Mouse (Mus musculus): Measurements from ENCODE around the gene Cdc20. TPM values are rescaled to one million over a fixed set of nuclear protein-coding genes. Genes with fewer than 3 reads are reported as not detected.

Cdc20 gene
- 1 to 10 TPM; 3.4 to 3.9 TPM for total RNA-seq (2023)

DNA sequence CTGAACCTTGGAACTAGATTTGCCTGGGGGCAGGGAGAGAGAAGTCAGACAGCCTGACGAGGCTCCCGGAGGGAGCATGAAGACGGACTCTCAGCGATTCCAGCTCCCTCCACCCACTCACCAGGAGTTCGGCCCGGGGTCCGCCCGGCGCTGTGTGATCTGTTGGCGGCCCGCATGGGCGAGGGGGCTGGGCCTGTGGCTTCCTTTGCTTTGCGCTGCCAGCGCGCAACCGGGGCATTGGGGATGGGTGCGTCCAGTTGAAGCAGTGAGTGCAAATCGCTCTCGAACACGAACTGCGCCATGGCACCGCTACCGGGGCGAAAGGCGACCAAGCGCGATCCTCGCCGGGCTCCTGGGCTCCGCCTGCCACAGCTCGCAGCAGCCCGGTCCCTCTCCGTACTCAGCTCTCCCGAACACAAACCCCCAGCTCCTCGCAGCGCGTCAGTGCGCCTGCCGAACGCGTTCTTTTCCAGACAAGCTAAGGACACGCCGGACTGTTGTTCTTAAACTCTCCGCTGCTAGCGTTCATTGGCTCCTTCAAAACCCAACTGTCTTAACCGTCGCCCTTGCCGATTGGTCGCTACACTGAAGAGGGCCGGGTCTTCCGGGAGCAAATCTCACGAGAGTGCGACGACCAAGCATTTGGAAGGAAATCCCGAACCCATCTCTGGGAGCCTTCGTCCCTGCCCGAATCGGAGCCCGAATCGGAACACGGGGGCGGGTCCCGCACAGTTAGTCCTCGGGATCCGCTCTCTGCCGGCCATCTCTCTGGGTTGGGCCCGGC lies at the start of gene Cdc20:
TSS of gene Cdc20 (minus strand) at position 533 of the 784 bp plus-strand sequence.

DNA sequence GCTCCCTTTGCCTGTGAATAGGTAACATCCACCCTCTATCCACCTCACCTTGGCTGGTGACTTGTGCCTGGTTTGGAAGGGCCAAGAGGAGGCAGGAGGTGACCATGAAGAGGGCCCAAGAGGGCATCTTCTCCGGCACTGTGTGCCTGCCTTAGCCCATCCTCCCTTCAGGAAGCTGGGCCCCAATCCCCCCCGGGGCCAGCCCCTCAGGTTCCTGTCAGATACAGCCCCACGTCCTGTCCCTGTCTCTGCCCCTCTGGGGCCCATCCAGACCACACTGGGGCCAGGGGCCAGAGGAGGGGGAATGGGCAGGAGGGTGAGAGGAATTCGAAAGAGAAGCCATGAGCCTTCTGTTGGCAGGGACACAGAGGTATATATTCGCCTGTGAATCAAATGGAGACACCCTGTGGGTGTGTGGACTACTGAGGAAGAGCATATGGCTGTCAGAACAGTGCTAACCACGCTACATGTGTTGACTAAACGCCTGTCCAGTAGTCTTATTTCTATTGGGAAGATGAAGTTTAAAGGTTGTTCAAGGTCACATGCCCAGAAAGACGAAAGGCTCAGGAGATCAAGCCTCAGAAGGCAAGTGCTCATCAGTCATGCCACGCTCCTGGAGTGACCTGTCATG lies 20.3 kb upstream of the Cdc20 start, which contains the start of gene Mpl:
TSS of gene Mpl (minus strand) at position 169 of the 631 bp plus-strand sequence.

DNA sequence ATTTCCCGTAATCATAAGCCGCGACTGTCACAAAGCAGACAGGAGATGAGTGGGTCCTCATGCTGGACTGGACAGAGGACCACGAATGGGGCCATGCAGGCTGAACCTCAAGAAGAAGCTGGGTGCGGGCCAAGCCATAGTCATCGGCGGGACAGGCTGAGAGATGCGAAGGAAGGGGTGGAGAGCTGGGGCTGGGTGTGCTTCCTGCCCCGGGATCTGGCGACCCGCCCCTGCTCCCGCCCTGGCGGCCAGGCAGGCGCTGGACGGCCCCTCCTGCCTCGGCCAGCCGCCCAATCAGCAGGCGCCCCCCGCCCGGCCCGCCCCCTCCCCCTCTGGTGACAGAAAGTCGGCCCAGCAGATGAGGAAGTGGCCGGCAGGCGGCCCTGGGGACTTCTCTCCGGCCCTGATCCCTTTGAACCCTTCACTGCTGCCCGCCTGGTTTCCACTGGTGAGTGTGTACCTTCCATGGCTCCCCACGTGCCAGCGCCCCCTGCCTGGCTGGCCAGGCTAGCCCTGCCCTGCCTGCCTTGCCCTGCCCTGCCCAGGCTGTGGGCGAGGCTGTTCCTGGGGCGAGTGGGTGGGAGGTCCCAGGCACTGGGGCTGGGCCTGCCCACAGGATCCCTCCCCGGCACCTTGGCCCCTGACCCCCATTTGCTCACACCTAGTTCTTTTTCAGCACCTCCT lies 9.2 kb downstream of the Cdc20 start, which contains the start of gene Elovl1:
TSS of gene Elovl1 (plus strand) at position 326 of the 684 bp plus-strand sequence.

DNA sequence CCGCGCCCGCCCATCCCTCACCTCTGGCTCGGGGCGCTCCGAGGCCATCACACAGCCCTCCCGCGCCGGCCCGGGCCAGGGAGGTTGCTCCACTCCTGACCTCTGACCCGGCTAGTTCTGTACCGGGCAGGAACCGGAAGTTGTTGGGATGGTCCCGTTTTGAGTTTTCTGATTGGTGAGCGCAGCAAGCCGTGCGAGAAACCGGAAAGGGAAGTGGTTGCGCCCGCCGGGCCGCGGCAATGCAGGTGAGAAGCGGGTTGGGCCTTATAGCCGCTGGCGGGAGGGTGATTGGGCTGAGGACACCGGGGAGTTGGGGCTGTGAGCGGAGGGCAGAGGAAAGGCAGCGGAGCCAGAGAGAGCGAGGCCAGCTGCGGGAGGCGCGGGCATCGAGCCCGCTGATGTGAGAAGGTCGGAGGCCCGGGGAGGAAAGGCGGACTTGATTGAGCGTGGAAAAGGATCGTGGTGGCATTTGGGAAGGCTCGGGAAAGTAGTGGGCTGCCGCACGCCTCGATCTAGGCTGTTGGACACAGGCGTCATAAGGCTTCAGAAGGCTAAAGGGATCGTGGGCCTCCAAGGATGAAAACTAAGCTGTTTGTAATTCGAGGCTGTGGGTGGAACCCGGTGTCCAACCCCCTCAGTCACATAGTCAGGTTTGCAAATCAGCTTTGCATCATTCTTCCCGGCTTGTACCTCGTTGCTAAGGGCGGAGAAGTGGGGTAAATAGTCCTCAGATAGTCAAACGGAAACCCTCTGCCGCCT lies 27.8 kb downstream of the Cdc20 start, which contains the start of the genes Szt2 and Med8:
TSS of gene Szt2 (minus strand) at position 132 of the 759 bp plus-strand sequence.
TSS of gene Med8 (plus strand) at position 196 of the 759 bp plus-strand sequence.

Other genes with a start within 250 kb of the Cdc20 start
- not detected for gene Ptprf, start 145.9 kb downstream of the Cdc20 start, total RNA-seq (2023)
- gene Szt2, start 28.1 kb downstream of the Cdc20 start, total RNA-seq (2023): 10 to 100 TPM; 89.8 to 96.3 TPM
- 10 to 100 TPM; 60.8 to 78.1 TPM for gene Med8, start 28.0 kb downstream of the Cdc20 start, total RNA-seq (2023)
- gene Elovl1, start 9.3 kb downstream of the Cdc20 start, total RNA-seq (2023): 10 to 100 TPM; 57.7 to 65.9 TPM
- under 1 TPM in 1 of 2 experiments, not detected in 1; 0.26 TPM for gene Mpl, start 20.2 kb upstream of the Cdc20 start, total RNA-seq (2023)
- under 1 TPM in 1 of 2 experiments, not detected in 1; 0.23 TPM for gene Tie1, start 52.7 kb upstream of the Cdc20 start, total RNA-seq (2023)
- not detected for gene 2610528J11Rik, start 89.6 kb upstream of the Cdc20 start, total RNA-seq (2023)
- gene Tmem125, start 106.7 kb upstream of the Cdc20 start, total RNA-seq (2023): not detected
- gene Cfap57, start 183.4 kb upstream of the Cdc20 start, total RNA-seq (2023): not detected
- 10 to 100 TPM; 62.6 to 70.9 TPM for gene Ebna1bp2, start 183.4 kb upstream of the Cdc20 start, total RNA-seq (2023)
- gene Olfr62, start 221.6 kb upstream of the Cdc20 start, total RNA-seq (2023): not detected